Mouse (Mus musculus) kidney, postnatal 10 days (tissue): ENCODE measurements around the gene Hras.

Experiments
- DNase-seq: peaks from one replicate; pipeline ENCODE4 v3.0.0; 2021; ENCODE audit warnings: mixed read lengths

Gene Hras

GRCm38 (mm10) chr7:141193948-141194347 is at the start of gene Hras, which contains the start of gene Lrrc56:
Gene Hras, minus strand, starts transcription at chr7:141194005.
Gene Lrrc56, plus strand, starts transcription at chr7:141194157.
- peak; percentile 99 for DNase-seq

GRCm38 (mm10) chr7:141231551-141231950 is 37.7 kb upstream of the Hras start:
- DNase-seq: no peak

- DNase-seq: no peak
Measured at GRCm38 (mm10) chr7:141231111-141231510, 37.3 kb upstream of the Hras start.

DNA sequence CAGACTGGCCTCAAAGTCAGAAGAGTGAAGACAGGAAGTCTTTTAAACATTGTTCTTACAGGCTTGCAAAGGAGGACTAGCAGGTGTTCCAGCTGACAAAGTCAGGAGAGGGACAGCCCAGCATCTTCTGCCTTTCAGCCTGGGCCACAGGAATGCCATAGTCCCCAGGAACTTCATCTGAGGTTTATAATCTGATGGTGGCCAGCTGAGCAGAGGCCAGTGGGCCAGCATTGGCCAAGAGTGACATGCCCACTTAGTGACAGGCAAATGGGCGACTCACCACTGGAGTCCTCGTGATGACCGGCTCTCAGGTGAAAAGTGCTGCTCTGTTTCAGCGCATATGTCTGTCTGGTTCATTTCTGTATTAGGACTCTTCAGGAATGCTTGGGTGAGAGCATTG is 36.8 kb upstream of the Hras start:
- no peak for DNase-seq

DNA sequence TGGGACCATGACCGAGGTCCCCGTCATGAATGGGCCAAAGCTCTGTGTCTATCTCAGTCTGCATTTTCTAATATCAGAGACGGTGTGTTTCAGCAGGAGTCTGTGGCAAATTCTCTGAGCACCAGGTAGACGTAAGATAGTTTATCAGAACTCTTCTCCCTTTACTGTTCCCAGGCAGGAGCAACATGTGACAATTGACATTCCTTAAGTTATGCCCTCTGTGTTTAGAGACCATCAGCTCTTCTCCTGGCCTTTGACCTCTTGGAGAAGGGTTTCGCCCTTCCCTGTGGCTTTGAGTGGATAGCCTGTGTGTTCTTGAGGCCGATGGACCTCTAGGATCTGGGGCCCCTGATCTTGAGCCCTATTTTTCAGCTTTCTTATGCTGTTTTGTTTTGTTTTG is 35.9 kb upstream of the Hras start:
- no peak for DNase-seq

DNA sequence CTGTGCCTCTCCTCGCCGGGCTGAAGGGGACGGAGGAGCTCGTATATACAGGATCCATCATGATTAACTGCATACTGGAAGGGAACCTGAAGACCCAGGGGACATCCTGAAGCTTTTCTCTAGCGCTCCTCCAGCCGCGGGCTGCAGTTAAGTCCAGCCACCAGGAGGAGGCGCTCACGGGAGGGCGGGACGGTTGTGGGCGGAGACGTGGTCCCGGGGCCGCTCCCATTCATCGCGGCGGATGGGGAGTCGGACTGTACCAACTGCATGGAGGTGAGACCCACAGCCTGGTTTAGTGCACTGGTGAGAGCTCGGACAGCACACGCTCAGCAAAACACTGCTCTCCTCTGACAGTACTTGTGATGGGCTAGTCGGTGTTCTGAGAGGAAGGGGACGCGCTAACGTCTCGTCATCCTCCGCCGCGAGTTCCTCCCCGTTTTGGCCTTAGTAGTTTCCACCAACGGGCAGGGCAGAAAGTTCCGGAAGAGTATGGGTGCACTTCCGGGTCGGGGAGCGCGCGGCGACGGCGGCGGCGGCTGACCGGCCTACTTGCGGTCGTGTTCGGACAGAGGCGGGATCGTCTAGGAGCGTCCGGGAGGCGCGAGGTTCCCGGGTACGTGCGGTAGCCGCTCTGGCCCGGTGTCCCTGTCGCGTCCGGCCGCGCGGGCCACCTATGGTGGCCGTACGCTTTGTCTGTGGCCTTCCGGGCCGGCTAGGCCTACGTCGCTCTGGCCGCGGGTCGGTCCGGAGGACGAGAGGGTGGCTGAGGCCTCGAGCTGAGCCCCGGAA is 34.7 kb upstream of the Hras start, which contains the start of gene Phrf1:
Gene Phrf1 (plus strand): TSS at position 506 of the 789 bp plus-strand sequence.
- peak; percentile 95 for DNase-seq

DNA sequence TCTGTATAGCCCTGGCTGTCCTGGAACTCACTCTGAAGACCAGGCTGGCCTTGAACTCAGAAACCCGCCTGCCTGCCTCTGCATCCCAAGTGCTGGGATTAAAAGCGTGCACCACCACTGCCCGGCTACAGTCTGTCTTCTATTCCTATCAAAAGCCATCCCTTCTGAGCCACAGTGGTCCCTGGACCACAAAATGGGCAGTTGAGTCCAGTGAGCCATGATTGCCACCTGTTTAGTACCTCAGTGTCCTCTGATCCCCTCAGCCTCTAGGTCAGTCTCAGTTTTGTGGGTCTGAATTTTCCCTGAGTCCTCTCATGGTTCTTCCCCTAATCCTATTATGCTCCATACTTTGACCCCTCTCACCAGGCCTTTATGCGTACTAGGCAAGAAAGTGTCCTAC is 34.0 kb upstream of the Hras start:
- DNase-seq: no peak

GRCm38 (mm10) chr7:141226535-141226934 is 32.7 kb upstream of the Hras start:
- DNase-seq: no peak

GRCm38 (mm10) chr7:141222696-141223215 is 29.0 kb upstream of the Hras start:
- DNase-seq: no peak

DNA sequence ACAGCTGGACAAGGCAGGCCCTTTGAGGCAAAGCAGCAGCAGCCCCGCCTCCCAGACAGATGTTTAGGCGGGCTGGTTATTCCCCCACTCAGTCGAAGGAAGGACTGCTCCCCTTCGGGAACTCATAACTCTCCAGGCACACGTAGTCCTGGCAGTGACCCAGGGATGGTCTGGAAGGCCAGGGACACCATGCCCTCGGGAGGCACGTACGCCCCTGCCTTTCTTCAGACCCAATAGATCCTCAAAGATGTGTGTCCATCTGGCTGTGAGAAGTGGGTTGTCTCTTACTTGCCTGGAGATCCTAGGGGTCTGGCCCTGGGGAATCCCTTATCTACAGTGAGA is 28.3 kb upstream of the Hras start:
- DNase-seq: no peak

GRCm38 (mm10) chr7:141221249-141222125 is 27.7 kb upstream of the Hras start:
- peak; percentile 98 for DNase-seq

GRCm38 (mm10) chr7:141220377-141220776 is 26.6 kb upstream of the Hras start:
- no peak for DNase-seq

- DNase-seq: no peak
Measured at GRCm38 (mm10) chr7:141219558-141220099, 25.8 kb upstream of the Hras start.

- DNase-seq: no peak
Measured at GRCm38 (mm10) chr7:141218557-141219133, 24.8 kb upstream of the Hras start.

DNA sequence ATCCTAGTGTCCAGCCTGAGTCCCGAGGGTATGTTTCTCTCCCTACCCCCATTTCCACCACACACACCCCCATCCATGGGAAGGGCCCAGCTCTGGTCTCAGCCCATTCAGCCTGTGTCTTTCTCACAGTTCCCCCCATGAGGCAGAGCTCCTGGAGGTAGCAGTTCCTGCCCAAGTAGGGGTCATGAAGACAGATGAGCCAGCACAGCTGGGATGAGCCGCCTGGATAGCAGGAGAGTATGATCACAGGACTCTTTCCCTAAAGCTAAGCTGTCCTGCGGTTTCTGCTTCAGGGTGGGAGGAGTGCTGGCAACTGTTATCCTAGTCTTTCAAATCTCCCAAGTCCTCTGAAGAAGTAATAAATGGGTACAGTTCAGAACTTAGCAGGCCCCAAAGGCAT is 24.3 kb upstream of the Hras start:
- DNase-seq: no peak

GRCm38 (mm10) chr7:141217343-141218013 is 23.7 kb upstream of the Hras start:
- DNase-seq: no peak

DNA sequence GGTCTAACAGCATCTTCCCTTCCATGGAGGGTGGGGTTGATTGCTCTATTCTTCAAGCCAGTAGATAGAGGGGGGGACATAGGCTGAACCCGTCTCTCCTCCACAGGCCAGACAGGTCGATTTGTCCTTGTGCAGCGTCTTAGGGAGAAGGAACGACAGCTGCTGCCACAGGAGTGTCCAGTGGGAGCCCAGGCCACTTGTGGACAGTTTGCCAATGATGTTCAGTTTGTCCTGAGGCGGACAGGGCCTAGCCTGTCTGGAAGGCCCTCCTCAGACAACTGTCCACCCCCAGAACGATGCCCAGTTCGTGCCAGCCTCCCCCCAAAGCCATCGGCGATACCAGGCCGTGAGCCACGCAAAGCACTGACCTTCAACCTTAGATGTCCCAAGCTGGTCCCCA is 23.1 kb upstream of the Hras start:
- DNase-seq: no peak

- peak; percentile 89 for DNase-seq
Measured at GRCm38 (mm10) chr7:141215880-141216733, 22.3 kb upstream of the Hras start.

DNA sequence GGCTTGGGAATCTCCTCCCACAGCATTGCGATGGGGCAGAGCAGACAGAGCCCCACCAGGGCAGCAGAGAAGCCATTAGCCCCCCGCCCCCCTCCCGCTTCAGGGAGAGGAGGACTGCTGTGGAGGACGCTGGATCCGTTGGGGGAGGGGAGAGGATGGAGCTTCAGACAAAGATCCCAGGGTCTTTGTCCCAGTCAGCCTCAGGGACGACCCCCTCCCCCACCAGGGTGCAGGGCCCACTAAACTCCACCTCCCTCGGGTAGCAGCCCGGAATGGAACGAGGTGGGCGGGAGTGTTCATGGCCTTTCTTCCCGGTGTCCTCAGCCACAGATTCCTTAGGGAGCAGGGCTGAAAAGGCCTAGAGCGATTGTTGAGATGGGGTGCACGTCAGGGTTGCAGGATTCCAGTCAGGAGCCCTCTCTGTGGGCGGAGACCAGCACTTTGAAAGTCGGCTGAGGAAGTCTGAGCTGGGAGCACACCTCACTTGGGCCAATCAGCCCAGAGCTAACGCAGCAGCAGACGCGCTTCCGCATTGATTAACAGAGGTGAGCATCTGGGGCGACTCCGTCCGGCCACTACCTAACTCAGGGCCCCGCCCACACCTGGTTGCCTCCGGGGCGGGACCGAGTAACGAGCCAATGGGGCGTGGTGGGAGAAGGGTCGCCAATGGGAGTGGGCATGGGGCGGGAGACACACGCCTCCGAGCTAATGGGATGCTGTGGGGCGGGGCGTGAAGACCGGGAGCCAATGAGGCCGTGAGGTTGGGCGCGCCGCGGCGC is 21.5 kb upstream of the Hras start, which contains the start of gene Rassf7:
Gene Rassf7 (plus strand): TSS at position 760 of the 779 bp plus-strand sequence.
- DNase-seq: peak; percentile 97

GRCm38 (mm10) chr7:141214310-141214709 is 20.5 kb upstream of the Hras start:
- no peak for DNase-seq
